Mouse (Mus musculus) cortical plate, adult 2 months (tissue): ENCODE measurements around the gene Serpinb2.

ENCODE experiments used
- CTCF ChIP-seq: fragments of 200-500 bp; IDR thresholded peaks from 2 replicates; pipeline ENCODE4 v1.5.1; 2011; ENCODE audit warnings: mild to moderate bottlenecking, control low read depth, low read length; ENCODE audit not compliant: insufficient read depth; ENCODE audit errors: extremely low read depth
- POLR2A ChIP-seq: fragments of 200-500 bp; IDR thresholded peaks from 2 replicates; pipeline ENCODE4 v1.6.1; 2011; ENCODE audit warnings: mild to moderate bottlenecking, low read length, control low read depth; ENCODE audit not compliant: insufficient read depth; ENCODE audit errors: extremely low read depth

DNA sequence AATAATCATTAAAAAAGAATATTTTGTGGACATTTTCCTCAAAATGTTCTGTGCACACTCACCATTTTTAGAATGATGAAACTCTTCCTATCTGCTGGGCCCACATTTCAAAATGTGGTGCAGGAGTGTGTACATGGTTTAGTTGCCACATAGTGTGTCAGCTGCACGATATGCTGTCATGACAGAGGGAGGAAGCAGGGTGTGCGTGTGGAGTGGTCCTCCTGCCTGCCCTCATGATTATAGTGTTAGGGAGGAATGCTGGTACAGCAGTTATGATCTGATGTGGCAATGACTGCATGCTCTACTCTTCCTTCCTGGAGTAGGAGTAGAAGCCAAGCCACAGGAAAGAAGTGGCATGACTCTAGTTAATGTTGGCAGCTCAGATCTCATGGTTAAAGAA is 14.4 kb upstream of the Serpinb2 start:
- TF ChIP-seq POLR2A, result no peak
- no peak for TF ChIP-seq CTCF
